Mouse (Mus musculus) thymus, adult 2 months (tissue): ENCODE measurements at regions not wholly inside any gene's neighbourhood (a gene's known extent, or its start where the extent isn't known, plus 50 kb on each side); places are given as distances from the start of the nearest gene placed in this dataset.

Experiments used
- CTCF ChIP-seq: fragments of 200-500 bp; IDR thresholded peaks from 2 replicates; pipeline ENCODE4 v1.5.1; 2012; ENCODE audit warnings: mild to moderate bottlenecking, control low read depth, low read length, moderate library complexity, borderline replicate concordance; ENCODE audit not compliant: control insufficient read depth, poor library complexity, insufficient read depth; ENCODE audit errors: extremely low read depth
- POLR2A ChIP-seq: fragments of 200-500 bp; IDR thresholded peaks from 2 replicates; pipeline ENCODE4 v1.6.1; 2012; ENCODE audit warnings: mild to moderate bottlenecking, low read length, control low read depth, moderate library complexity; ENCODE audit not compliant: control insufficient read depth, poor library complexity, insufficient read depth; ENCODE audit errors: extremely low read depth

GRCm38 (mm10) chr10:16810716-16811115, 912.3 kb upstream of the Cited2 start:
- TF ChIP-seq POLR2A (no peak), CTCF (no peak)
